In genomic region chr6:6854902-6855745, GRCm38 (mm10) we compare ENCODE assay signal across 17 mouse cellular contexts. TPM values are rescaled to one million over a fixed set of nuclear protein-coding genes. Genes with fewer than 3 reads are reported as not detected.
A peak's percentile ranks its signal among the peaks of the same experiment; 100 is the strongest.
DNase-seq lines count a peak whose midpoint lies in the region; ATAC-seq and TF ChIP-seq lines count a peak whose summit lies in the region.
"Had no signal": no experiment of that assay in that cellular context is flagged by ENCODE, and none has a peak within 500 bp of the region (broad histone marks: within the 10 kb centered on the region; RNA-seq: fewer than 3 reads in every experiment).

No protein-coding gene starts in this region.

- H3K4me2 ChIP-seq in hindbrain, embryonic 12.5 days (replicated peaks), result no peak overlapping the region
- H3K4me2 ChIP-seq in forebrain, embryonic 13.5 days, result peak overlapping the region; percentile 56
- H3K4me2 ChIP-seq in midbrain, embryonic 14.5 days (ENCODE audit: low read length), result no peak overlapping the region

- H3K9ac ChIP-seq in hindbrain, embryonic 12.5 days, result no peak overlapping the region
- H3K9ac ChIP-seq in forebrain, embryonic 13.5 days, result peak overlapping the region; percentile 59
- H3K9ac ChIP-seq in midbrain, embryonic 14.5 days (replicated peaks; ENCODE audit: low read length), result no peak overlapping the region
- H3K9ac ChIP-seq: liver, embryonic 14.5 days had no signal

- no peak for TF ChIP-seq POLR2A in brain, embryonic 14.5 days (IDR thresholded peaks at IDR 0.05; ENCODE audit: borderline replicate concordance, extremely low read depth, insufficient read depth, insufficient read length, poor library complexity, severe bottlenecking)

- TF ChIP-seq CTCF in brain, embryonic 14.5 days (IDR thresholded peaks at IDR 0.05; ENCODE audit: borderline replicate concordance, extremely low read depth, insufficient read depth, insufficient read length), result no peak

- H3K4me3 ChIP-seq in hindbrain, embryonic 10.5 days, result no peak overlapping the region
- H3K4me3 ChIP-seq in hindbrain, embryonic 12.5 days, result no peak overlapping the region
- H3K4me3 ChIP-seq in forebrain, embryonic 13.5 days, result peak overlapping the region; percentile 43
- 0 out of 2 replicates have a peak overlapping the region, but pooled peaks have one; percentile 0 for H3K4me3 ChIP-seq in midbrain, embryonic 14.5 days (replicated peaks; ENCODE audit: low read depth, low read length)

- peaks cover 100% of the 10 kb centered on the region for H3K27me3 ChIP-seq in hindbrain, embryonic 10.5 days (ENCODE audit: insufficient read depth, poor library complexity, severe bottlenecking)
- H3K27me3 ChIP-seq in hindbrain, embryonic 12.5 days, result peaks cover 97% of the 10 kb centered on the region
- H3K27me3 ChIP-seq in forebrain, embryonic 13.5 days, result peaks cover 97% of the 10 kb centered on the region
- H3K27me3 ChIP-seq in midbrain, embryonic 14.5 days (ENCODE audit: control insufficient read depth, insufficient read depth, low read length), result peaks cover 98% of the 10 kb centered on the region

- under 1% methylated on average over 25 of the region's 25 CpGs for WGBS in hindbrain, embryonic 10.5 days
- WGBS in hindbrain, embryonic 12.5 days, result 2% methylated on average over 25 of the region's 25 CpGs
- under 1% methylated on average over 25 of the region's 25 CpGs for WGBS in forebrain, embryonic 13.5 days
- WGBS in midbrain, embryonic 14.5 days, result 1% methylated on average over 25 of the region's 25 CpGs

- peaks cover 9% of the 10 kb centered on the region; the same call in 1 of the 2 replicates for H3K4me1 ChIP-seq in hindbrain, embryonic 10.5 days (replicated peaks)
- H3K4me1 ChIP-seq in hindbrain, embryonic 12.5 days, result peaks cover 6% of the 10 kb centered on the region
- H3K4me1 ChIP-seq in forebrain, embryonic 13.5 days, result peaks cover 25% of the 10 kb centered on the region
- no peaks in the 10 kb centered on the region for H3K4me1 ChIP-seq in midbrain, embryonic 14.5 days (ENCODE audit: control insufficient read depth, insufficient read depth, low read length)

- H3K9me3 ChIP-seq in hindbrain, embryonic 10.5 days, result no peaks in the 10 kb centered on the region
- no peaks in the 10 kb centered on the region for H3K9me3 ChIP-seq in hindbrain, embryonic 12.5 days (replicated peaks)
- H3K9me3 ChIP-seq in forebrain, embryonic 13.5 days (replicated peaks), result no peaks in the 10 kb centered on the region
- H3K9me3 ChIP-seq in midbrain, embryonic 14.5 days (ENCODE audit: control insufficient read depth, low read length), result no peaks in the 10 kb centered on the region

- peak; percentile 35 for DNase-seq in hindbrain, embryonic 10.5 days (ENCODE audit: low spot score)
- DNase-seq in brain, embryonic 14.5 days (ENCODE audit: low read depth), result peak; percentile 64
- peak; percentile 20 for DNase-seq in midbrain, embryonic 14.5 days
- DNase-seq in layer of hippocampus, adult 9-11 months, result no peak
- DNase-seq in lung, postnatal 14 days, result no peak
- no peak for DNase-seq in adrenal gland, adult 2 months
- DNase-seq: adrenal gland, postnatal 14 days; cerebellum, postnatal 25 days; lung, postnatal 36 days; thymus, adult 2 months had no signal

- ATAC-seq in hindbrain, embryonic 12.5 days (ENCODE audit: low FRiP score), result no peak
- peak; percentile 17; the same call in 1 of the 2 replicates for ATAC-seq in forebrain, embryonic 13.5 days
- ATAC-seq in midbrain, embryonic 14.5 days (ENCODE audit: low FRiP score, low TSS enrichment), result no peak

- H3K27ac ChIP-seq in hindbrain, embryonic 10.5 days, result no peak overlapping the region
- no peak overlapping the region for H3K27ac ChIP-seq in hindbrain, embryonic 12.5 days
- peak overlapping the region; percentile 79 for H3K27ac ChIP-seq in forebrain, embryonic 13.5 days
- no peak overlapping the region for H3K27ac ChIP-seq in midbrain, embryonic 14.5 days (replicated peaks; ENCODE audit: low read depth, low read length)
- H3K27ac ChIP-seq: liver, embryonic 14.5 days had no signal

- no peaks in the 10 kb centered on the region for H3K36me3 ChIP-seq in hindbrain, embryonic 10.5 days
- no peaks in the 10 kb centered on the region for H3K36me3 ChIP-seq in hindbrain, embryonic 12.5 days
- H3K36me3 ChIP-seq in forebrain, embryonic 13.5 days (ENCODE audit: poor library complexity, severe bottlenecking), result no peaks in the 10 kb centered on the region
- no peaks in the 10 kb centered on the region for H3K36me3 ChIP-seq in midbrain, embryonic 14.5 days (ENCODE audit: control insufficient read depth, insufficient read depth, low read length)

RNA-seq across cellular contexts. Expression of gene Dlx6, which starts 8.0 kb away (rescaled TPM):
- 0.47 and 1.0 TPM in 2 replicates for polyA plus RNA-seq in hindbrain, embryonic 10.5 days (2016; fragmentation: Nextera tagmentation; extraction: Ambion mirVana)
- 1.0 and 2.6 TPM in 2 replicates for polyA plus RNA-seq in hindbrain, embryonic 12.5 days (2016; fragmentation: Nextera tagmentation; extraction: Ambion mirVana)
- 13.2 and 22.9 TPM in 2 replicates for polyA plus RNA-seq in brain, embryonic 14.5 days (2012; rRNA removed)
- polyA plus RNA-seq in forebrain, embryonic 13.5 days (2015; fragmentation: Nextera tagmentation; extraction: Ambion mirVana), result 15.5 and 16.2 TPM in 2 replicates
- polyA plus RNA-seq in midbrain, embryonic 14.5 days (2014; fragmentation: Nextera tagmentation; extraction: Ambion mirVana), result not detected in 2 replicates
- total RNA-seq in adrenal gland, adult 2 months (2021), result not detected
- not detected in 2 replicates for polyA plus RNA-seq in adrenal gland, adult 2 months (2012; rRNA removed)
- total RNA-seq: adrenal gland, postnatal 14 days; ES-E14; gastrocnemius, adult 8-10 months had no signal
- polyA plus RNA-seq: heart, embryonic 14.5 days; kidney, embryonic 16.5 days; liver, embryonic 14.5 days; thymus, adult 2 months had no signal

RNA-seq across cellular contexts. Expression of gene Dlx5, which starts 26.8 kb away (rescaled TPM):
- polyA plus RNA-seq in hindbrain, embryonic 10.5 days (2016; fragmentation: Nextera tagmentation; extraction: Ambion mirVana), result 3.4 and 14.5 TPM in 2 replicates
- 10.7 and 19.2 TPM in 2 replicates for polyA plus RNA-seq in hindbrain, embryonic 12.5 days (2016; fragmentation: Nextera tagmentation; extraction: Ambion mirVana)
- 15.5 and 20.4 TPM in 2 replicates for polyA plus RNA-seq in brain, embryonic 14.5 days (2012; rRNA removed)
- 84.5 and 91.5 TPM in 2 replicates for polyA plus RNA-seq in forebrain, embryonic 13.5 days (2015; fragmentation: Nextera tagmentation; extraction: Ambion mirVana)
- polyA plus RNA-seq in midbrain, embryonic 14.5 days (2014; fragmentation: Nextera tagmentation; extraction: Ambion mirVana), result 0.26 and 0.82 TPM in 2 replicates
- total RNA-seq in adrenal gland, adult 2 months (2021), result under 1 TPM; 0.32 to 0.35 TPM
- 0.30 and 0.48 TPM in 2 replicates for polyA plus RNA-seq in adrenal gland, adult 2 months (2012; rRNA removed)
- total RNA-seq: ES-E14; gastrocnemius, adult 8-10 months had no signal
- polyA plus RNA-seq: liver, embryonic 14.5 days had no signal

Comparison
In these comparisons a context has a peak if more than half of its experiments do, and no peak if none do; other contexts are left out.
1. DNase-seq: peak in hindbrain, embryonic 10.5 days (single experiment), brain, embryonic 14.5 days (single experiment) and midbrain, embryonic 14.5 days (single experiment); none in layer of hippocampus, adult 9-11 months (single experiment), lung, postnatal 14 days (single experiment) and adrenal gland, adult 2 months (single experiment).
2. H3K4me3 ChIP-seq: peak in forebrain, embryonic 13.5 days (single experiment) and midbrain, embryonic 14.5 days (single experiment); none in hindbrain, embryonic 10.5 days (single experiment) and hindbrain, embryonic 12.5 days (single experiment).